19 mouse cellular contexts compared by ENCODE assay signal in the genomic region with DNA sequence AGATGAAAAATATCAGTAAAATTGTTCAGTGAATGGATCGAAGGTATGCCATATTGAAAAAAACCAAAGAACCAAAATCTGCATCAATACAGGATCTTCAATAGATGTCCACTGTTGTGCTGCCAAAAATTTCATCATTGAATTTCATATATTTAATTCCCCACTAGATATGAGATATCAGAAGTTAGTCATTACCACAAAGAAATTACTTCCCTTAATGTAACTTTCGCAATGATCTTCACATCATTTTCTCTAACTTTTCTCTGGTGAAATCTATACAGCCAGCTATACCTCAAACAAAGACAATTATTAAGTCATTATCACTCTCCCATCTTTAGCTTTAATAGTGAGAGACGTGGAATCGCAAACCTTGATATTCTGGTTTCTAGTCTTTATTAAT.
DNase-seq lines count a peak whose midpoint lies in the region; TF ChIP-seq lines count a peak whose summit lies in the region.
"Had no signal": no experiment of that assay in that cellular context is flagged by ENCODE, and none has a peak within 500 bp of the region (broad histone marks: within the 10 kb centered on the region; RNA-seq: fewer than 3 reads in every experiment).

No protein-coding gene starts in this region.

- no peaks in the 10 kb centered on the region for H3K27me3 ChIP-seq in C2C12 (ENCODE audit: control insufficient read depth, insufficient read depth, insufficient read length)
- H3K27me3 ChIP-seq: CH12.LX, Patski had no signal

- H3K79me2 ChIP-seq in C2C12 (ENCODE audit: control insufficient read depth, insufficient read depth), result no peaks in the 10 kb centered on the region

- no peaks in the 10 kb centered on the region for H3K79me3 ChIP-seq in C2C12 (ENCODE audit: low read depth)

- H3K36me3 ChIP-seq in C2C12 (ENCODE audit: control insufficient read depth, insufficient read depth), result no peaks in the 10 kb centered on the region
- H3K36me3 ChIP-seq: G1E had no signal

- no peak overlapping the region for H3ac ChIP-seq in C2C12 (ENCODE audit: control insufficient read depth, insufficient read length, low read depth)

- DNase-seq in 416B (ENCODE audit: low read depth), result peak; percentile 64
- no peak for DNase-seq in layer of hippocampus, adult 9-11 months
- no peak for DNase-seq in gastrocnemius, postnatal 4 days (ENCODE audit: low spot score in 2 of 2)
- DNase-seq: adrenal gland, adult 2 months; adrenal gland, adult 8-10 months; adrenal gland, postnatal 10 days; adrenal gland, postnatal 14 days; adrenal gland, postnatal 25 days; adrenal gland, postnatal 36 days; B cell, adult 2 months; cerebellum, adult 11 months; cerebellum, adult 11-12 months; cerebellum, adult 18-20 months; cerebellum, adult 2 months; cerebellum, adult 8-10 months had no signal

- no peak overlapping the region for H3K4me3 ChIP-seq in C2C12 (ENCODE audit: insufficient read depth, poor library complexity, severe bottlenecking)

- TF ChIP-seq CTCF in C2C12 (IDR thresholded peaks at IDR 0.05; ENCODE audit: control insufficient read depth, insufficient read depth, insufficient read length), result no peak

TF ChIP-seq in C2C12, 6 proteins besides CTCF, POLR2A, EP300 and RAD21:
- TF ChIP-seq USF1 (IDR thresholded peaks at IDR 0.05; ENCODE audit: low read depth), result no peak
- TF ChIP-seq MYOD1 (IDR thresholded peaks at IDR 0.05; ENCODE audit: control insufficient read depth, insufficient read length, low read depth), result no peak
- peak; percentile 51 for TF ChIP-seq CEBPB (IDR thresholded peaks at IDR 0.05; ENCODE audit: low read depth)
